Mouse (Mus musculus): Measurements from ENCODE around the gene Angpt4. TPM values are rescaled to one million over a fixed set of nuclear protein-coding genes. Genes with fewer than 3 reads are reported as not detected.

The Angpt4 gene
- 0.43 TPM in 1 of 2 replicates, not detected in the other for polyA plus RNA-seq (2016; fragmentation: Nextera tagmentation; extraction: Ambion mirVana)

GRCm38 (mm10) chr2:151910919-151911500, at the start of gene Angpt4:
Gene Angpt4 (plus strand): TSS chr2:151911210.
- H3K9me3 ChIP-seq, result no peaks in the 10 kb centered on the region
- no peak within 1 kb of the TSS for H3K9ac ChIP-seq (replicated peaks)
- no peak within 1 kb of the TSS for H3K4me3 ChIP-seq
- no peak within 1 kb of the TSS for H3K27ac ChIP-seq (replicated peaks)
- H3K36me3 ChIP-seq, result no peaks in the 10 kb centered on the region
- WGBS, result 72% methylated on average over 12 of the region's 13 CpGs
- no peaks in the 10 kb centered on the region for H3K27me3 ChIP-seq
- H3K4me2 ChIP-seq (replicated peaks), result no peak within 1 kb of the TSS
- ATAC-seq (ENCODE audit: low FRiP score, low read depth), result no peak
- H3K4me1 ChIP-seq, result peaks cover 6% of the 10 kb centered on the region

- Histone ChIP-seq H3K9me3 (no peaks in the 10 kb centered on the region), H3K4me3 (no peak overlapping the region), H3K36me3 (no peaks in the 10 kb centered on the region), H3K27me3 (no peaks in the 10 kb centered on the region), H3K4me1 (peaks cover 9% of the 10 kb centered on the region), H3K4me2 (replicated peaks) (no peak overlapping the region), H3K9ac (replicated peaks) (no peak overlapping the region), H3K27ac (replicated peaks) (no peak overlapping the region)
- 0 out of 2 replicates have a peak, but pooled peaks have one; percentile 28 for ATAC-seq (ENCODE audit: low FRiP score, low read depth)
- WGBS, result 55% methylated on average over 5 of the region's 5 CpGs
These were observed 48.7 kb upstream of the Angpt4 start for GRCm38 (mm10) chr2:151862257-151862810.

GRCm38 (mm10) chr2:151864941-151865340, 46.1 kb upstream of the Angpt4 start:
- Histone ChIP-seq H3K4me3 (no peak overlapping the region), H3K4me1 (peaks cover 9% of the 10 kb centered on the region), H3K27me3 (no peaks in the 10 kb centered on the region), H3K36me3 (no peaks in the 10 kb centered on the region), H3K27ac (replicated peaks) (no peak overlapping the region), H3K9me3 (no peaks in the 10 kb centered on the region), H3K4me2 (replicated peaks) (no peak overlapping the region), H3K9ac (replicated peaks) (no peak overlapping the region)
- WGBS, result 85% methylated on average over 6 of the region's 6 CpGs
- no peak for ATAC-seq (ENCODE audit: low FRiP score, low read depth)

GRCm38 (mm10) chr2:151866487-151866886, 44.5 kb upstream of the Angpt4 start:
- ATAC-seq (ENCODE audit: low FRiP score, low read depth), result peak; percentile 28; the same call in 1 of the 2 replicates
- Histone ChIP-seq H3K4me2 (replicated peaks) (no peak overlapping the region), H3K9me3 (no peaks in the 10 kb centered on the region), H3K9ac (replicated peaks) (no peak overlapping the region), H3K36me3 (no peaks in the 10 kb centered on the region), H3K4me1 (peaks cover 9% of the 10 kb centered on the region), H3K27ac (replicated peaks) (no peak overlapping the region), H3K27me3 (no peaks in the 10 kb centered on the region), H3K4me3 (no peak overlapping the region)
- WGBS, result 47% methylated on average over 4 of the region's 4 CpGs

- Histone ChIP-seq H3K4me3 (no peak overlapping the region), H3K27ac (replicated peaks) (no peak overlapping the region), H3K36me3 (no peaks in the 10 kb centered on the region), H3K9ac (replicated peaks) (no peak overlapping the region), H3K27me3 (no peaks in the 10 kb centered on the region), H3K4me1 (peaks cover under 1% of the 10 kb centered on the region; the same call in 1 of the 2 replicates), H3K9me3 (no peaks in the 10 kb centered on the region), H3K4me2 (replicated peaks) (no peak overlapping the region)
- ATAC-seq (ENCODE audit: low FRiP score, low read depth), result no peak
- 85% methylated on average over 8 of the region's 8 CpGs for WGBS
These were observed 42.8 kb upstream of the Angpt4 start for GRCm38 (mm10) chr2:151868196-151868595.

- Histone ChIP-seq H3K4me1 (no peaks in the 10 kb centered on the region), H3K27ac (replicated peaks) (no peak overlapping the region), H3K9me3 (no peaks in the 10 kb centered on the region), H3K9ac (replicated peaks) (no peak overlapping the region), H3K36me3 (no peaks in the 10 kb centered on the region), H3K27me3 (peaks cover 10% of the 10 kb centered on the region), H3K4me2 (replicated peaks) (no peak overlapping the region), H3K4me3 (no peak overlapping the region)
- no peak for ATAC-seq (ENCODE audit: low FRiP score, low read depth)
These were observed 36.5 kb upstream of the Angpt4 start for GRCm38 (mm10) chr2:151874551-151874950.

GRCm38 (mm10) chr2:151876012-151876485, 35.0 kb upstream of the Angpt4 start:
- Histone ChIP-seq H3K36me3 (no peaks in the 10 kb centered on the region), H3K4me3 (no peak overlapping the region), H3K27me3 (peaks cover 10% of the 10 kb centered on the region), H3K4me2 (replicated peaks) (no peak overlapping the region), H3K9ac (replicated peaks) (no peak overlapping the region), H3K27ac (replicated peaks) (no peak overlapping the region), H3K9me3 (no peaks in the 10 kb centered on the region), H3K4me1 (no peaks in the 10 kb centered on the region)
- ATAC-seq (ENCODE audit: low FRiP score, low read depth), result peak; percentile 61
- 13% methylated on average over 8 of the region's 8 CpGs for WGBS

- Histone ChIP-seq H3K9ac (replicated peaks) (no peak overlapping the region), H3K4me1 (no peaks in the 10 kb centered on the region), H3K27ac (replicated peaks) (no peak overlapping the region), H3K4me2 (replicated peaks) (no peak overlapping the region), H3K4me3 (no peak overlapping the region), H3K27me3 (peaks cover 10% of the 10 kb centered on the region), H3K9me3 (no peaks in the 10 kb centered on the region), H3K36me3 (no peaks in the 10 kb centered on the region)
- 76% methylated on average over 3 of the region's 3 CpGs for WGBS
- ATAC-seq (ENCODE audit: low FRiP score, low read depth), result no peak
These were observed 32.4 kb upstream of the Angpt4 start for GRCm38 (mm10) chr2:151878645-151879044.

- Histone ChIP-seq H3K36me3 (no peaks in the 10 kb centered on the region), H3K4me3 (no peak overlapping the region), H3K27me3 (peaks cover 8% of the 10 kb centered on the region; the same call in 1 of the 2 replicates), H3K4me1 (no peaks in the 10 kb centered on the region), H3K4me2 (replicated peaks) (no peak overlapping the region), H3K9ac (replicated peaks) (no peak overlapping the region), H3K9me3 (no peaks in the 10 kb centered on the region), H3K27ac (replicated peaks) (no peak overlapping the region)
- 56% methylated on average over 2 of the region's 2 CpGs for WGBS
- no peak for ATAC-seq (ENCODE audit: low FRiP score, low read depth)
These were observed 31.2 kb upstream of the Angpt4 start for GRCm38 (mm10) chr2:151879760-151880159.

- Histone ChIP-seq H3K9me3 (no peaks in the 10 kb centered on the region), H3K36me3 (no peaks in the 10 kb centered on the region), H3K9ac (replicated peaks) (no peak overlapping the region), H3K27ac (replicated peaks) (no peak overlapping the region), H3K27me3 (no peaks in the 10 kb centered on the region), H3K4me1 (peaks cover 11% of the 10 kb centered on the region; the same call in 1 of the 2 replicates), H3K4me3 (no peak overlapping the region), H3K4me2 (replicated peaks) (no peak overlapping the region)
- no peak for ATAC-seq (ENCODE audit: low FRiP score, low read depth)
- WGBS, result 64% methylated on average over 6 of the region's 6 CpGs
These were observed 20.0 kb upstream of the Angpt4 start for GRCm38 (mm10) chr2:151891031-151891430.

- H3K9me3 ChIP-seq, result no peaks in the 10 kb centered on the region
- H3K36me3 ChIP-seq, result no peaks in the 10 kb centered on the region
- H3K4me2 ChIP-seq (replicated peaks), result no peak overlapping the region
- H3K27ac ChIP-seq (replicated peaks), result no peak overlapping the region
- H3K4me3 ChIP-seq, result no peak overlapping the region
- ATAC-seq (ENCODE audit: low FRiP score, low read depth), result peak; percentile 48; the same call in 1 of the 2 replicates
- 53% methylated on average over 15 of the region's 15 CpGs for WGBS
- H3K9ac ChIP-seq (replicated peaks), result no peak overlapping the region
- H3K27me3 ChIP-seq, result no peaks in the 10 kb centered on the region
- H3K4me1 ChIP-seq, result peaks cover 11% of the 10 kb centered on the region; the same call in 1 of the 2 replicates
These were observed 17.8 kb upstream of the Angpt4 start for GRCm38 (mm10) chr2:151893122-151893774.

All from midbrain, embryonic 12.5 days (tissue).